Mouse (Mus musculus) cerebellum, adult 2 months (tissue): Measurements from ENCODE around the gene Bmpr2.

Experiments
- CTCF ChIP-seq: fragments of 200-500 bp; IDR thresholded peaks from 2 replicates; pipeline ENCODE4 v1.5.1; 2011; ENCODE audit warnings: low read depth, mild to moderate bottlenecking, control low read depth, low read length, moderate library complexity, borderline replicate concordance; ENCODE audit not compliant: insufficient read depth
- POLR2A ChIP-seq: fragments of 200-500 bp; IDR thresholded peaks from 2 replicates; pipeline ENCODE4 v1.6.1; 2011; ENCODE audit warnings: low read length, control low read depth, borderline replicate concordance; ENCODE audit not compliant: insufficient read depth

DNA sequence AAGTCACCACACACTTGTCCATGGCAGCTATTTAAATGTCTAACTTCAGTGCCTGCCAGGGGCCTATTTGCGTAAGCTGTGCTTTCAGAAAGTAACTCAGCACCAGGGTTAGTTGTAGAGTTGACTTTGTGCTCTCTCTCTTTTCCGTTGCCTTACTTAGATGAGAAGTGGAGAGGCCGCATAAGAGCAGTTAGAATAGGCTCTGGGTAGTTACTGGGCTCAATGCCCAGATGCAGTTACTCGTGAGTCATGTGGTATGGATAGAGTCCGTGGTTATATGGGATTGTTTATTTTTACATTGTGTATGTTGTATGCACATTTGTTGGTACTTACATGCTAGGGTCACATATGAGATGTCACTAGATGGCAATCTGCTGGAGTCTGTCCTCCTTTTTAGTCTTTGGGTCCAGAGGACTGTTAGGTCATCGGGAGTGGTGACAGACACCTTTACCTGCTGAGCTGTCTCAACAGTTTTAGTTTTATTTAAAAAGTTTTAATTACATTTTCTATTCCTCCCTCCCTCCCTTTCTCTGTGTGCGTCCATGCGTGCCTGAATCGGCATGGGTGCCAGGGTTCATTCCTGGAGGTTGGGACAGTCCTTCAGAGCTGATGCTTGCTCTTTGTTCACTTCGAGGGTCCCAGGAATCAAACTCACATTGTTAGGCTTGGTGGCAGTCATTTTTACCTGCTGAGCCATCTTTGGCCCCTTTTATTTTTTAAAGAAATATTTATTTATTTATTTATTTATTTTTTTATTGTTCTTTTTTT, 152.8 kb downstream of the Bmpr2 start:
- no peak for TF ChIP-seq POLR2A
- no peak for TF ChIP-seq CTCF
